Mouse (Mus musculus) heart, adult 2 months (tissue): ENCODE results near the gene Ddx43. TPM values are rescaled to one million over a fixed set of nuclear protein-coding genes. Genes with fewer than 3 reads are reported as not detected.

Source experiments
- DNase-seq, 2 experiments: peaks; one replicate each; pipeline ENCODE4 v3.0.0; 2021
- H3K27ac ChIP-seq: fragments of 200-600 bp; 2 replicates; pipeline ENCODE4 v1.8.1; 2022
- H3K27me3 ChIP-seq: fragments of 200-500 bp; 2 replicates; pipeline ENCODE4 v1.6.1; 2012; ENCODE audit warnings: mild to moderate bottlenecking, low read length, inconsistent platforms, mixed read lengths; ENCODE audit not compliant: control insufficient read depth, insufficient read depth
- H3K36me3 ChIP-seq: fragments of 200-500 bp; 2 replicates; pipeline ENCODE4 v1.6.1; 2012; ENCODE audit warnings: low read length, inconsistent platforms; ENCODE audit not compliant: control insufficient read depth, insufficient read depth
- H3K4me1 ChIP-seq: fragments of 200-500 bp; 2 replicates; pipeline ENCODE4 v1.6.1; 2011; ENCODE audit warnings: low read length; ENCODE audit not compliant: control insufficient read depth, insufficient read depth
- H3K4me3 ChIP-seq: fragments of 200-600 bp; 2 replicates; pipeline ENCODE4 v1.8.1; 2022
- H3K79me2 ChIP-seq: fragments of 200-500 bp; replicated peaks from 2 replicates; pipeline ENCODE4 v1.6.1; 2012; ENCODE audit warnings: mild to moderate bottlenecking, inconsistent platforms, low read length, moderate library complexity, mixed read lengths; ENCODE audit not compliant: control insufficient read depth, insufficient read depth
- H3K9ac ChIP-seq: fragments of 200-500 bp; 2 replicates; pipeline ENCODE4 v1.6.1; 2012; ENCODE audit warnings: low read depth, mild to moderate bottlenecking, control low read depth, inconsistent platforms, low read length, mixed read lengths
- CTCF ChIP-seq: fragments of 200-600 bp; IDR thresholded peaks from 2 replicates; pipeline ENCODE4 v1.8.1; 2022; ENCODE audit warnings: antibody characterized with exemption, mild to moderate bottlenecking, moderate library complexity
- EP300 ChIP-seq: fragments of 200-500 bp; IDR thresholded peaks from 2 replicates; pipeline ENCODE4 v1.6.1; 2011; ENCODE audit warnings: low read depth, low read length, control low read depth; ENCODE audit not compliant: insufficient read depth
- POLR2A ChIP-seq: fragments of 200-500 bp; IDR thresholded peaks from 2 replicates; pipeline ENCODE4 v1.6.1; 2011; ENCODE audit warnings: mild to moderate bottlenecking, low read depth, low read length, control low read depth; ENCODE audit not compliant: insufficient read depth
- WGBS: fragments of 180-500 bp; shearing (Covaris S2); methylation state at CpG from one replicate; pipeline ENCODE4 v1.1.7; 2018; 5-methylcytosine and 5-hydroxymethylcytosine counted together
- intact Hi-C: fragments of 180-260 bp; cut with DNase I; formaldehyde crosslinking; loops from one replicate; pipeline ENCODE4 v1.15.1; 2025
- polyA plus RNA-seq: library from polyadenylated mRNA; depleted of rRNA; stranded (reverse); fragments of >200 nt; gene quantifications from 2 replicates; pipeline ENCODE4 v1.2.3, GENCODE M21; 2012
- total RNA-seq, 2 experiments: library from RNA; stranded (reverse); gene quantifications; 2 replicates each; pipeline ENCODE4 v1.2.3; 2021

Gene Ddx43
- total and polyA plus RNA-seq, 3 experiments, result not detected

- H3K79me2 ChIP-seq, result no peaks in the 10 kb centered on the region
- H3K4me1 ChIP-seq, result no peaks in the 10 kb centered on the region
- no peak for DNase-seq
- H3K4me3 ChIP-seq, result no peak overlapping the region
- TF ChIP-seq EP300 (no peak), POLR2A (no peak), CTCF (no peak)
- WGBS, result 79% methylated on average over 4 of the region's 4 CpGs
- no peak overlapping the region for H3K27ac ChIP-seq
- no peak overlapping the region for H3K9ac ChIP-seq
- intact Hi-C loops, result no loop called here
- H3K27me3 ChIP-seq, result no peaks in the 10 kb centered on the region
- H3K36me3 ChIP-seq, result no peaks in the 10 kb centered on the region
Measured at GRCm38 (mm10) chr9:78428870-78429432, 33.4 kb downstream of the Ddx43 start.

DNA sequence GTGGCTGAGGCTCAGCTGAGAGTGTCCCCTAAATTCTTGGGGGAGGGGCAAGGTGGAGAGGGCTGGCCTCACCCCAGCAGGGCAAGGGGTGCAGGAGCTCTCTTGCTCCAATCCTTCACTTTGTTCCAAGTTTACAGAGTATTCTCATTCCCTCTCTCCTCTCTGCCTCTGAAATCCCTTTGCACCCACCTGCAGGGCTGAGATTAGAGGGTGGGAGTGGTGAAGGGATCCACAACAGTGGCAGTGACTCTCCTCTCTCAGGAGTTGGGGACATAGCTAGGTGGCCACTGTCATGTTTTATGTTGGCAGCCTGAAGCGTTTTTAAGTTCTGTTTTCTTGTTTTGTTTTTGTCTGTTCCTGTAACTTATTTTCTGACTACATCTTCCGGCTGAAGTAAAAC, 34.0 kb downstream of the Ddx43 start:
- TF ChIP-seq CTCF (no peak), POLR2A (no peak), EP300 (no peak)
- WGBS, result 64% methylated on average over 2 of the region's 2 CpGs
- DNase-seq, result no peak
- Histone ChIP-seq H3K27me3 (no peaks in the 10 kb centered on the region), H3K9ac (no peak overlapping the region), H3K4me1 (no peaks in the 10 kb centered on the region), H3K79me2 (no peaks in the 10 kb centered on the region), H3K27ac (no peak overlapping the region), H3K4me3 (no peak overlapping the region), H3K36me3 (no peaks in the 10 kb centered on the region)
- intact Hi-C loops, result no loop called here

DNA sequence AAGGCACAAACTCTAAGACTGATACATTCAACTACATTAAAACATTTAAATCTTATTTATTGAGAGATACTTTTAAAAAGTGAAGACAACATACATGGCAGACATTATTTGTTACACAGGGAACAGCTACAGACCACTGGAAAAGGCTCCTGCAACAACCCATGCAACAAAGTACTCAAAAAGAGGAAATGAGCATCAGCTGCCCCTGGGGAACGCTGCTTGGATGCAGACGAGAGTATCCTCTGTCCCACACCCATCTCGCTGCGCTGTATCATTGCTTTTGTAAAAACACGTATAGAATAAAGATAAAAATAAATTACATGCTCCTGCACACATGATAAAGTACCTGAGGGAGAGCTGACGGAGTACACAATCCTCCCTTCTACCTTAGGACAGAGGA, 34.9 kb downstream of the Ddx43 start:
- Histone ChIP-seq H3K4me3 (no peak overlapping the region), H3K27me3 (no peaks in the 10 kb centered on the region), H3K36me3 (no peaks in the 10 kb centered on the region), H3K79me2 (no peaks in the 10 kb centered on the region), H3K9ac (no peak overlapping the region), H3K4me1 (no peaks in the 10 kb centered on the region), H3K27ac (no peak overlapping the region)
- intact Hi-C loops, result no loop called here
- peak in 1 of 2 experiments; percentile 15 for DNase-seq
- 57% methylated on average over 6 of the region's 6 CpGs for WGBS
- no peak for TF ChIP-seq CTCF
- no peak for TF ChIP-seq EP300
- TF ChIP-seq POLR2A, result no peak

GRCm38 (mm10) chr9:78432471-78432870, 36.9 kb downstream of the Ddx43 start:
- Histone ChIP-seq H3K36me3 (no peaks in the 10 kb centered on the region), H3K27ac (no peak overlapping the region), H3K4me3 (no peak overlapping the region), H3K79me2 (no peaks in the 10 kb centered on the region), H3K4me1 (no peaks in the 10 kb centered on the region), H3K27me3 (no peaks in the 10 kb centered on the region), H3K9ac (no peak overlapping the region)
- intact Hi-C loops, result no loop called here
- TF ChIP-seq CTCF (0 out of 2 replicates have a peak, but pooled peaks have one; percentile 9), EP300 (no peak)
- 88% methylated on average over 5 of the region's 5 CpGs for WGBS
- no peak for DNase-seq

DNA sequence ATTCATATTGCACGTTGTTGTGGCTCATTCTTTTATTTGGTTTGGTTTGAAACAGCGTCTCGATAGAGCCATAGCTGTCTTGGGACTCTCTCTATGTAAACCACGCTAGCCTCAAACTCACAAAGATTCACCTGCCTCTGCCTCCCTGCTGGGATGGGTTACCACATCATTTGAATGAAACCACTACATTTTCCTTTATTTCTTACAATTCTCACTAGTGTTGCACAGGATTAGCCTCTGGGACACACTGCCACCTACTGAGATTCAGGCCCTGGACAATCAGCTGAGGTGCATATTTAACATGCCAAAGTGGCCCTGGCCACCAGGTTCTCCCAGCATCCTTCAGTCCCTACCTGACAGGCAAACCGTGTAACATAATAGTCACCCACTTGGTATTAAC, 43.8 kb downstream of the Ddx43 start:
- no peak for DNase-seq
- Histone ChIP-seq H3K79me2 (no peaks in the 10 kb centered on the region), H3K27ac (no peak overlapping the region), H3K36me3 (no peaks in the 10 kb centered on the region), H3K4me1 (no peaks in the 10 kb centered on the region; the same call in 1 of the 2 replicates), H3K27me3 (no peaks in the 10 kb centered on the region), H3K4me3 (no peak overlapping the region), H3K9ac (no peak overlapping the region)
- intact Hi-C loops, result no loop called here
- WGBS, result 78% methylated on average over 5 of the region's 5 CpGs
- TF ChIP-seq POLR2A (no peak), EP300 (no peak), CTCF (no peak)

- intact Hi-C loops, result no loop called here
- no peaks in the 10 kb centered on the region for H3K79me2 ChIP-seq
- DNase-seq, result no peak
- peak overlapping the region; percentile 70 for H3K9ac ChIP-seq
- no peak for TF ChIP-seq EP300
- TF ChIP-seq POLR2A, result no peak
- no peak for TF ChIP-seq CTCF
- H3K36me3 ChIP-seq, result no peaks in the 10 kb centered on the region
- H3K27ac ChIP-seq, result no peak overlapping the region; the same call in 1 of the 2 replicates
- peak overlapping the region; percentile 62 for H3K4me3 ChIP-seq
- H3K27me3 ChIP-seq, result no peaks in the 10 kb centered on the region
- no peaks in the 10 kb centered on the region; the same call in 1 of the 2 replicates for H3K4me1 ChIP-seq
- 7% methylated on average over 9 of the region's 9 CpGs for WGBS
Measured at GRCm38 (mm10) chr9:78442237-78442578, 46.6 kb downstream of the Ddx43 start.
